In the genomic region with DNA sequence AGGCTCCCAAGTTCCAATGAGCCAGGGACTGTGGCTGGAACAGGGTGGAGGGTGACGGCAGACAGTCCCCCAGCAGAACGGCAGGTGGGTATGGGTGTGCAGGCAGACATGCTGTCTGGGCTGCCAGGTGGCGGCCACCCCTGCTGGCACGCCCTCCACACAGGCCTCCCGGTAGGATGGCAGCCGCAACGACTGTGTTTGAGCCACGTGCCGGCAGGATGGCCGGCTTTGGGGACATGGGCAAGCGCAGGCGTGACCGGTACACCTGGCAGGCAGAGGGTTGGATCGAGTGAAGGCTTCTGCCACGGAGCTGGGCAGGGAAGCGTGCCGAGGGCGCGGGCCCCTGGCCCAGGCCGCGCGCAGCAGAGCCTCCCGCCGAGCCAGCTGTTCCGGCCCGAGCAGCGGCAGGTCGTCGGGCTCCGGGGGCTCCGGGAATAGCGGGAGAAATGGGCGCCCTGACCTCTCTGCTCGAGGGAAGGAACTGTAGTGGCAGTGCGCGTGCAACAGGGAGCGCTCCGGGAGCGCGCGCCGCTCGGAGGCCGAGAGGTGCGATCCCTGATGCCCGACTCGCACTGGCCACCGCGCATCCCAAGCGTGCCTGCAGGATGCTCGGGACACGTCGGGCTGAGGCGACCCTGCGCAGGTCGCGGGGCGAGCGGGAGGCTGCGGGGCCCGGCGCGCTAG, we compare ENCODE assay signal across 9 mouse cellular contexts. TPM values are rescaled to one million over a fixed set of nuclear protein-coding genes. Genes with fewer than 3 reads are reported as not detected.
DNase-seq lines count a peak whose midpoint lies in the region; ATAC-seq and TF ChIP-seq lines count a peak whose summit lies in the region.
"Had no signal": no experiment of that assay in that cellular context is flagged by ENCODE, and none has a peak within 500 bp of the region (broad histone marks: within the 10 kb centered on the region; RNA-seq: fewer than 3 reads in every experiment).

No protein-coding gene starts in this region.

- 0 out of 2 replicates have a peak, but pooled peaks cover 3% of the 10 kb centered on the region for H3K4me1 ChIP-seq in intestine, postnatal 0 days (replicated peaks; ENCODE audit: control insufficient read depth, insufficient read depth, low read length)
- peaks cover 37% of the 10 kb centered on the region for H3K4me1 ChIP-seq in neural tube, embryonic 11.5 days (ENCODE audit: control insufficient read depth, insufficient read depth, low read length)

- H3K9me3 ChIP-seq in intestine, postnatal 0 days (ENCODE audit: control insufficient read depth): no peaks in the 10 kb centered on the region
- H3K9me3 ChIP-seq in neural tube, embryonic 11.5 days (ENCODE audit: control insufficient read depth, low read length): no peaks in the 10 kb centered on the region

- H3K36me3 ChIP-seq in intestine, postnatal 0 days (ENCODE audit: control insufficient read depth, insufficient read depth): peaks cover 8% of the 10 kb centered on the region; the same call in 1 of the 2 replicates
- H3K36me3 ChIP-seq in neural tube, embryonic 11.5 days (ENCODE audit: control insufficient read depth, insufficient read depth, low read length): no peaks in the 10 kb centered on the region

- WGBS in intestine, postnatal 0 days: 2% methylated on average over 59 of the region's 63 CpGs
- WGBS in neural tube, embryonic 11.5 days: 4% methylated on average over 63 of the region's 63 CpGs

- peak overlapping the region; percentile 67 for H3K4me2 ChIP-seq in intestine, postnatal 0 days (replicated peaks; ENCODE audit: low read depth)
- H3K4me2 ChIP-seq in neural tube, embryonic 11.5 days (ENCODE audit: low read depth): peak overlapping the region; percentile 80

- DNase-seq in adrenal gland, adult (ENCODE audit: inconsistent age in 2 of 2, low spot score in 1 of 2): peak; percentile 50 to 70
- DNase-seq in adrenal gland, postnatal 4 days (ENCODE audit: low spot score in 2 of 2): no peak
- peak; percentile 46 for DNase-seq in ovary, postnatal 36 days (ENCODE audit: low spot score)
- DNase-seq in ovary, postnatal 14 days (ENCODE audit: low spot score): no peak
- DNase-seq in neural tube, embryonic 11.5 days (ENCODE audit: low spot score): peak; percentile 50
- DNase-seq in ovary, adult 18-20 months (ENCODE audit: low spot score): no peak

- H3K27ac ChIP-seq in intestine, postnatal 0 days (ENCODE audit: low read depth, low read length): no peak overlapping the region
- H3K27ac ChIP-seq in neural tube, embryonic 11.5 days (ENCODE audit: low read depth, low read length): no peak overlapping the region

- peak overlapping the region; percentile 33 for H3K4me3 ChIP-seq in intestine, postnatal 0 days (ENCODE audit: low read depth, low read length)
- peak overlapping the region; percentile 42 for H3K4me3 ChIP-seq in neural tube, embryonic 11.5 days (ENCODE audit: low read depth, low read length)

- H3K9ac ChIP-seq in intestine, postnatal 0 days (ENCODE audit: low read depth, low read length): no peak overlapping the region
- H3K9ac ChIP-seq in neural tube, embryonic 11.5 days (ENCODE audit: low read length): peak overlapping the region; percentile 48

- ATAC-seq in intestine, postnatal 0 days: 0 out of 2 replicates have a peak, but pooled peaks have one; percentile 15
- ATAC-seq in neural tube, embryonic 11.5 days (ENCODE audit: insufficient read depth, low FRiP score, low TSS enrichment): no peak
- ATAC-seq in erythroid progenitor cell, adult 5-6 weeks (replicated peaks; ENCODE audit: low FRiP score, poor library complexity, severe bottlenecking): no peak

- TF ChIP-seq CTCF in intestine, postnatal 0 days (IDR thresholded peaks at IDR 0.05; ENCODE audit: low read depth): peak; percentile 55

- peaks cover 56% of the 10 kb centered on the region for H3K27me3 ChIP-seq in intestine, postnatal 0 days (replicated peaks; ENCODE audit: control insufficient read depth, insufficient read depth, low read length)
- H3K27me3 ChIP-seq in neural tube, embryonic 11.5 days (ENCODE audit: control insufficient read depth, insufficient read depth, low read length): peaks cover 48% of the 10 kb centered on the region

RNA-seq across cellular contexts. Expression of a gene that starts 17.2 kb away (rescaled TPM):
- total RNA-seq in adrenal gland, postnatal 4 days (2021): 1 to 10 TPM; 1.8 to 2.0 TPM
- polyA plus RNA-seq in intestine, postnatal 0 days (2015; fragmentation: Nextera tagmentation; extraction: Ambion mirVana): not detected in 2 replicates
- polyA plus RNA-seq in neural tube, embryonic 11.5 days (2014; fragmentation: Nextera tagmentation; extraction: Ambion mirVana): 0.57 and 0.85 TPM in 2 replicates
- not detected in 2 replicates for total RNA-seq in erythroid progenitor cell, adult 5-6 weeks (2015; ENCODE audit: low replicate concordance)
- not detected in 2 replicates for total RNA-seq in erythroid progenitor cell, adult 5-6 weeks (2017; ENCODE audit: low replicate concordance)
- total RNA-seq: common myeloid progenitor, adult 5-6 weeks had no signal

RNA-seq across cellular contexts. Expression of a gene that starts 27.0 kb away (rescaled TPM):
- total RNA-seq in adrenal gland, postnatal 4 days (2021): 100 to 1,000 TPM; 608 to 629 TPM
- polyA plus RNA-seq in intestine, postnatal 0 days (2015; fragmentation: Nextera tagmentation; extraction: Ambion mirVana): 8.0 and 8.2 TPM in 2 replicates
- polyA plus RNA-seq in neural tube, embryonic 11.5 days (2014; fragmentation: Nextera tagmentation; extraction: Ambion mirVana): 14.0 and 15.1 TPM in 2 replicates
- 1.3 and 16.6 TPM in 2 replicates for total RNA-seq in erythroid progenitor cell, adult 5-6 weeks (2015; ENCODE audit: low replicate concordance)
- 1.4 and 3.2 TPM in 2 replicates for total RNA-seq in erythroid progenitor cell, adult 5-6 weeks (2017; ENCODE audit: low replicate concordance)

RNA-seq across cellular contexts. Expression of a gene that starts 47.6 kb away (rescaled TPM):
- total RNA-seq in adrenal gland, postnatal 4 days (2021): 10 to 100 TPM; 26.0 to 31.3 TPM
- 0.26 and 0.55 TPM in 2 replicates for polyA plus RNA-seq in intestine, postnatal 0 days (2015; fragmentation: Nextera tagmentation; extraction: Ambion mirVana)
- polyA plus RNA-seq in neural tube, embryonic 11.5 days (2014; fragmentation: Nextera tagmentation; extraction: Ambion mirVana): 0.18 and 0.24 TPM in 2 replicates
- total RNA-seq in erythroid progenitor cell, adult 5-6 weeks (2015; ENCODE audit: low replicate concordance): not detected in 2 replicates
- 0.45 and 0.64 TPM in 2 replicates for total RNA-seq in erythroid progenitor cell, adult 5-6 weeks (2017; ENCODE audit: low replicate concordance)

RNA-seq across cellular contexts. Expression of a gene that starts 57.1 kb away (rescaled TPM):
- not detected for total RNA-seq in adrenal gland, postnatal 4 days (2021)
- 0.05 TPM in 1 of 2 replicates, not detected in the other for polyA plus RNA-seq in intestine, postnatal 0 days (2015; fragmentation: Nextera tagmentation; extraction: Ambion mirVana)
- not detected in 2 replicates for polyA plus RNA-seq in neural tube, embryonic 11.5 days (2014; fragmentation: Nextera tagmentation; extraction: Ambion mirVana)
- total RNA-seq in erythroid progenitor cell, adult 5-6 weeks (2015; ENCODE audit: low replicate concordance): not detected in 2 replicates
- not detected in 2 replicates for total RNA-seq in erythroid progenitor cell, adult 5-6 weeks (2017; ENCODE audit: low replicate concordance)
- total RNA-seq: common myeloid progenitor, adult 5-6 weeks had no signal

Comparison
In these comparisons a context has a peak if more than half of its experiments do, and no peak if none do; other contexts are left out.
1. DNase-seq: peak in adrenal gland, adult (2 of 2), ovary, postnatal 36 days (single experiment) and neural tube, embryonic 11.5 days (single experiment); none in adrenal gland, postnatal 4 days (0 of 2), ovary, postnatal 14 days (single experiment) and ovary, adult 18-20 months (single experiment).
2. RNA of a gene that starts 27.0 kb away (total RNA-seq): 608 to 629 TPM in adrenal gland, postnatal 4 days; 1.3 to 16.6 TPM in erythroid progenitor cell, adult 5-6 weeks; every median in the first group is over 10 times any median in the second.
3. RNA of a gene that starts 47.6 kb away (total RNA-seq): 26.0 to 31.3 TPM in adrenal gland, postnatal 4 days; 0.45 to 0.64 TPM in erythroid progenitor cell, adult 5-6 weeks; every median in the first group is over 10 times any median in the second.